Mouse (Mus musculus) brown adipose tissue, adult 24 weeks (tissue): Measurements from ENCODE around the gene Ryr2. TPM values are rescaled to one million over a fixed set of nuclear protein-coding genes. Genes with fewer than 3 reads are reported as not detected.

ENCODE experiments used
- H3K27ac ChIP-seq: fragments of 200-500 bp; replicated peaks from 2 replicates; pipeline ENCODE4 v1.5.1; 2012; ENCODE audit warnings: low read depth, mild to moderate bottlenecking, low read length
- H3K4me1 ChIP-seq: fragments of 200-500 bp; 2 replicates; pipeline ENCODE4 v1.6.1; 2012; ENCODE audit warnings: low read length, mixed read lengths; ENCODE audit not compliant: control insufficient read depth, insufficient read depth, insufficient read length
- H3K4me3 ChIP-seq: fragments of 200-500 bp; 2 replicates; pipeline ENCODE4 v1.5.1; 2012; ENCODE audit warnings: low read depth, mild to moderate bottlenecking, low read length, moderate library complexity; ENCODE audit not compliant: insufficient read depth
- polyA plus RNA-seq: library from polyadenylated mRNA; stranded (reverse); fragments of >200 nt; gene quantifications from 2 replicates; pipeline ENCODE4 v1.2.4, GENCODE M21; 2012; ENCODE audit not compliant: missing spikeins, insufficient read depth, insufficient read length

Gene Ryr2
- polyA plus RNA-seq, 1 experiment: 2.0 TPM

DNA sequence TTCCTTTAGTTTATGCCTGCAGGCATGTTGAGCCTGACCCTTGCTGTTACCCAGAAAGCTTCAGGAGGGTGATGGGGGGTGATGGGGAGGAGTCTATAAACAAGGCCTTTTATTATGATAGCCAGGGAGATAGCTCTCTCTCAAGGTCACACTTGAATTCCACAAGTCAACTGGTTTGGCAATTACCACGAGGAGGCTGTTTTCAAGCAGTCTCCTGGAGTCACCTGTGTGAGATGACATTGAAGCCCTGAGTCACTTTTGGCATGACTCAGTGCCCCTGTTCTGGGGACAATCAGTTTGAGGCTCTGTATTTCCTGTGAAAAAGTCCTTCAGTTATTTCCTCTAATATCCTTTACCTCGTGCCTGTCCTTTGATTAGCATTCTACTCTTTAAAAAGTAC, 573.5 kb downstream of the Ryr2 start:
- no peak overlapping the region for H3K4me3 ChIP-seq
- H3K27ac ChIP-seq: no peak overlapping the region
- no peaks in the 10 kb centered on the region for H3K4me1 ChIP-seq

DNA sequence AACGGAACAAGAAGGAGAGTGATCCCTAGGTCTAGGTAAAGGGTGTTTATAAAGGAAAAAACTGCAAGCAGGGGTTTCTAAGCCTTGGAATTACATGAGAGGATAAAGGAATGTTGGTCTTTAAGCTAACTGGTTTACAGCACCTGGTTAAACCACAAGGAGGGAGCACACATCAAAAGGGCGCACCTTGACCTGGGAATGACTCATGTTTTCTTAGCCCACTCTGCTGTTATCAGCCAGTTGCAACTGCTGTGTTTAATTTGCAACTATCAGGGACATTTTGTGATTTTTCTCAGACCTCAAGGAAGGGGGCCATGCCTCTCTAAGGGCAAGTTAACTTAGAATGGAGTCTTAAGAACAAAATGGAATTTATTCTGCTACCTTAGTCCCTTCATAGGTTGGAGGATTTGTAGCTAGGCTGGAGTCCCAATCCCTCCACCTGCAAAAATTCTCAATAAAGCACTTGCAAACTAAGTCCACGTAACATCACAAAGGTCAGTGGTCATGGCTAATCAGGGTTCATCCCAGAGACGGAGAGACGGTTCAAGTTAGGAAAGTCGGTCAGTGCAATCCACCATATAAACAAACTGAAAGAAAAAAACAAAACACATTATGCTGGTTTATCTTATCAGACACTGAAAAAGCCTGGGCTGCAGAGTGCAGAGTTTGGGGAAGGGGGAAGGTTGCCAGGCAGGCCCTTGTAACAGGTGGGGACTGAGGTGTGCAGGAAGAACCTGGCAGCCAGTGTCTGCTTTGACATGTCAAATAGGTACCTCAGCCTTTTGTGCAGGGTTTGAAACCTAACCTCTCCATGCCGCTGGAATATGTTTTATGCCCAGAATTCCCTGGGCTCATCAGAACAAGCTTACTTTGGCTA, 574.5 kb downstream of the Ryr2 start:
- Histone ChIP-seq H3K27ac (no peak overlapping the region), H3K4me3 (no peak overlapping the region), H3K4me1 (no peaks in the 10 kb centered on the region)

- H3K27ac ChIP-seq: no peak overlapping the region
- H3K4me1 ChIP-seq: no peaks in the 10 kb centered on the region
Observed at GRCm38 (mm10) chr13:11523612-11524011, 583.1 kb downstream of the Ryr2 start.

DNA sequence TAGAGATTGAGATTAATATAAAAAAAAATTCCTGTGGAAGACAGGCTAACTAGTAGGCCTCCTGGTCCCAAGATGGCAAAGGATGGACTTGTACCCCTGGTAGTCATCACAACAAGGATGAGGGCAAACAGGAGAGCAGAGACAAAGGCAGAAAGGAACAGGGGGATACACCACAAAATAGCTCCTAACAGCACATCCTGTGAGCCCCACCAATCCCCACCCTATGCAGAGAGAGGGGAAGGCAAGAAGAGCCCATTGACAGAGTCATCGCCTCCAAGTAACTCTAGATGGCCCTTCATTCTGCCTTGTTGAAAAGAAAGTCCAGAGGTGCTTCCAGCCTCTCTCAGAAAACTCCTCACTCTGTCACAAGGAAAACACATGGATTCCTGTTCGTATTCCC, 586.0 kb downstream of the Ryr2 start:
- H3K4me1 ChIP-seq: no peaks in the 10 kb centered on the region
- H3K27ac ChIP-seq: no peak overlapping the region
- no peak overlapping the region for H3K4me3 ChIP-seq

More at GRCm38 (mm10) chr13:11523612-11524011, 583.1 kb downstream of the Ryr2 start:
- no peak overlapping the region for H3K4me3 ChIP-seq

DNA sequence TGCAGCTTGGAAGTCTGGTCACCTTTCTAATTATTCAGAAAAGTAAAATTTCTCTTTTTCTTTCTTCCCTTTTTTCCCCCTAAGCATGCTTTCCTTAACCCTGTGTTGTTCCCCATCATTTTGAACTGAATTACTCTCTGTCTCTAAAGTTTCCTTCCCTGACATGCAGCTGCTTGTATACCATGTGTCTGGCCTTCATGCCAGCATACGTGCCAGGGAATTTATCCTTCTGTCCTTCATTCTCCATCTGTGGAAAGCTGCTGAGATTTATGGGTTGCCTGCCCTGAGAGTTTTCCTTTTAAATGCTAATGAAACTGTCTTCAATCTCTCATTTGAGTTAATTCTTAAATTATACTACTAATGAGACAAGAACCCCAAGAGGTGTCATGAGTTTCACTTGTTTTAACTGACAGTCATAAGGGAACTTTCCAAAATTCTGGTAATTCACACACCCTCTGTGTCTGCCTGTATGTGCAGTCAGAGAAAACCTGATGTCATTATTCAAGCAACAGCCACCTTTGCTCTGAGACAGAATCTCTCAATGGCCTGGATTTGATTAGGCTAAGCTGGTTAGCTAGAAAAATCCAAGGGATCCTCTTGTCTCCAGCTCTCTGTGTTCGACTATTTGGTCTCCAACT, 595.1 kb downstream of the Ryr2 start:
- Histone ChIP-seq H3K27ac (no peak overlapping the region), H3K4me1 (no peaks in the 10 kb centered on the region), H3K4me3 (no peak overlapping the region)

Other genes starting within 250 kb of the Ryr2 start
- gene Mtr, start 151.2 kb upstream of the Ryr2 start, polyA plus RNA-seq: 5.0 and 5.1 TPM in 2 replicates
- gene Actn2, start 233.8 kb upstream of the Ryr2 start, polyA plus RNA-seq: 7.2 and 17.7 TPM in 2 replicates